In the genomic region with DNA sequence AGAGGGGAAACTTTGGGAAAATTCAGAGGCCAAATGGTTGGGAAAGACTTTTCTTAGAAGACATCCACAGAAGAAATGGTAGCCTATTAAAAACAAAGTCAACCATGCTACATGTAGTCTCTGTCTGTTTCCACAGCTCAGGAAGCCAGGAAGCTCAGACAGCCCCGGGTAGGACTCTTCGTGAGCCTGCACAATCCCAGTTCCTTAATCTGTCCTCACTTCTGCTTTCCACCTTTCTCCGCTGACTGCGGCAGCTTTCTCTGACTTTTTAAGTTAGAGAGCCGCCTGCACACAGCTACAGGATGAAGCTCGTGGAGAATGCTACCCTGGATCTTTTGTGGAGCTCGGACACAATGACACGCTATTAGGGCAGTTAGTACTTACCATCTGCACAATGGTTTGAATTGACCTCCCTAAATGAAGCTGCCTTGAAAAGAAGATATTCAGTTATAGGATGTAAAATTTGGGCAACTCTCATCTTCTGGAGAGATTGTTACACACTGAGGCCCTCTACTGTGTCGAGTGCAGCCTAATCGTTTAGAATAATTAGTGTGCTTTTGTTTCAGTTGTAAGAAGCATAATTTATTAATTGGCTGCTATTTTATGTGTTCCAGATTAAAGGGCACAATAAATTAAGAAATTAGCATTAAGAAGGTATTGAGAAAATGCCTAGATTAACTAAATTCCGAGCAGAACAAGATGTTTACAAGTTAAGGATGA, we compare ENCODE assay signal across 18 mouse cellular contexts.
DNase-seq lines count a peak whose midpoint lies in the region; ATAC-seq and TF ChIP-seq lines count a peak whose summit lies in the region.
"Had no signal": no experiment of that assay in that cellular context is flagged by ENCODE, and none has a peak within 500 bp of the region (broad histone marks: within the 10 kb centered on the region; RNA-seq: fewer than 3 reads in every experiment).

No protein-coding gene starts in this region.

- no peak for TF ChIP-seq POLR2A in heart, adult 2 months (IDR thresholded peaks at IDR 0.05; ENCODE audit: insufficient read depth, low read depth, low read length)

- H3K4me3 ChIP-seq in heart, embryonic 13.5 days, result no peak overlapping the region
- H3K4me3 ChIP-seq in heart, adult 2 months, result no peak overlapping the region
- H3K4me3 ChIP-seq: hindbrain, embryonic 12.5 days; left cerebral cortex, adult 2 months; limb, embryonic 10.5 days; midbrain, embryonic 15.5 days had no signal

- DNase-seq in heart, adult 2 months, result no peak
- DNase-seq in ES-CJ7 (ENCODE audit: low read depth, low spot score), result peak; percentile 22
- DNase-seq in adipocyte (ENCODE audit: low spot score), result peak; percentile 18
- DNase-seq in right cerebral cortex, postnatal 14 days, result no peak
- DNase-seq in cerebellum, postnatal 14 days, result no peak
- DNase-seq: adrenal gland, postnatal 14 days; kidney, adult 9 months; lung, embryonic 14.5 days; right cerebral cortex, adult 18-20 months had no signal

- H3K9ac ChIP-seq in heart, embryonic 13.5 days, result no peak overlapping the region
- H3K9ac ChIP-seq in heart, adult 2 months (ENCODE audit: low read depth, low read length), result no peak overlapping the region
- H3K9ac ChIP-seq: hindbrain, embryonic 12.5 days; lung, embryonic 14.5 days; midbrain, embryonic 15.5 days had no signal

- H3K4me1 ChIP-seq in heart, embryonic 13.5 days, result peaks cover 10% of the 10 kb centered on the region
- no peaks in the 10 kb centered on the region for H3K4me1 ChIP-seq in heart, adult 2 months (ENCODE audit: control insufficient read depth, insufficient read depth, low read length)
- H3K4me1 ChIP-seq: hindbrain, embryonic 12.5 days; midbrain, embryonic 15.5 days had no signal

- ATAC-seq in heart, embryonic 13.5 days (ENCODE audit: extremely low read depth, insufficient number of reproducible peaks, low FRiP score, low TSS enrichment), result no peak
- ATAC-seq in monocyte, adult 5-6 weeks (replicated peaks; ENCODE audit: insufficient number of reproducible peaks, low FRiP score, low TSS enrichment, poor library complexity, severe bottlenecking), result peak; percentile 61
- ATAC-seq: inflammation-experienced regulatory T-cells, adult 6 months; midbrain, embryonic 15.5 days had no signal

- no peak for TF ChIP-seq EP300 in heart, adult 2 months (IDR thresholded peaks at IDR 0.05; ENCODE audit: insufficient read depth, low read depth, low read length)

- H3K36me3 ChIP-seq in heart, embryonic 13.5 days, result no peaks in the 10 kb centered on the region
- H3K36me3 ChIP-seq in heart, adult 2 months (ENCODE audit: control insufficient read depth, insufficient read depth, low read length), result no peaks in the 10 kb centered on the region
- H3K36me3 ChIP-seq: G1E; hindbrain, embryonic 12.5 days; midbrain, embryonic 15.5 days had no signal

- intact Hi-C loops in heart, adult 2 months (cut with DNase I), result no loop called here

- 61% methylated on average over 11 of the region's 11 CpGs for WGBS in heart, embryonic 13.5 days
- WGBS in heart, adult 2 months, result 75% methylated on average over 11 of the region's 11 CpGs

- no peaks in the 10 kb centered on the region for H3K79me2 ChIP-seq in heart, adult 2 months (replicated peaks; ENCODE audit: control insufficient read depth, insufficient read depth, low read length)

- H3K4me2 ChIP-seq in heart, embryonic 13.5 days, result no peak overlapping the region
- H3K4me2 ChIP-seq: hindbrain, embryonic 12.5 days; liver, embryonic 11.5 days; lung, embryonic 14.5 days; midbrain, embryonic 15.5 days had no signal

- no peaks in the 10 kb centered on the region for H3K9me3 ChIP-seq in heart, embryonic 13.5 days
- H3K9me3 ChIP-seq: G1E; hindbrain, embryonic 12.5 days; limb, embryonic 10.5 days; midbrain, embryonic 15.5 days had no signal

- TF ChIP-seq CTCF in heart, adult 2 months (IDR thresholded peaks at IDR 0.05), result no peak

- H3K27ac ChIP-seq in heart, embryonic 13.5 days (replicated peaks), result 0 out of 2 replicates have a peak overlapping the region, but pooled peaks have one; percentile 9
- no peak overlapping the region for H3K27ac ChIP-seq in heart, adult 2 months
- H3K27ac ChIP-seq: hindbrain, embryonic 12.5 days; left cerebral cortex, adult 2 months; midbrain, embryonic 15.5 days had no signal

- no peaks in the 10 kb centered on the region for H3K27me3 ChIP-seq in heart, embryonic 13.5 days (replicated peaks)
- no peaks in the 10 kb centered on the region for H3K27me3 ChIP-seq in heart, adult 2 months (ENCODE audit: control insufficient read depth, insufficient read depth, low read length)
- H3K27me3 ChIP-seq: hindbrain, embryonic 12.5 days; midbrain, embryonic 15.5 days had no signal

Comparison
In these comparisons a context has a peak if more than half of its experiments do, and no peak if none do; other contexts are left out.
1. DNase-seq: peak in ES-CJ7 (single experiment) and adipocyte (single experiment); none in heart, adult 2 months (0 of 2), right cerebral cortex, postnatal 14 days (single experiment) and cerebellum, postnatal 14 days (0 of 2).